Mouse (Mus musculus) midbrain, embryonic 12.5 days (tissue): ENCODE data around the gene Gdf11. TPM values are rescaled to one million over a fixed set of nuclear protein-coding genes. Genes with fewer than 3 reads are reported as not detected.
A peak's percentile ranks its signal among the peaks of the same experiment; 100 is the strongest.

ENCODE experiments used
- ATAC-seq: fragments of 200-750 bp; cut with Nextera tagmentation; 2 replicates; pipeline ENCODE4 v1.8.0; 2017; ENCODE audit warnings: low read depth, moderate TSS enrichment, moderate library complexity; ENCODE audit not compliant: low FRiP score
- H3K27ac ChIP-seq: fragments of 300-500 bp; sonication (generic); replicated peaks from 2 replicates; pipeline ENCODE4 v1.5.1; 2016; ENCODE audit warnings: mild to moderate bottlenecking
- H3K27me3 ChIP-seq: fragments of 300-500 bp; sonication (generic); 2 replicates; pipeline ENCODE4 v1.6.1; 2016; ENCODE audit warnings: mild to moderate bottlenecking
- H3K36me3 ChIP-seq: fragments of 300-500 bp; sonication (generic); 2 replicates; pipeline ENCODE4 v1.6.1; 2016
- H3K4me1 ChIP-seq: fragments of 300-500 bp; sonication (generic); 2 replicates; pipeline ENCODE4 v1.6.1; 2016
- H3K4me2 ChIP-seq: fragments of 300-500 bp; sonication (generic); replicated peaks from 2 replicates; pipeline ENCODE4 v1.6.1; 2016; ENCODE audit warnings: mild to moderate bottlenecking, moderate library complexity
- H3K4me3 ChIP-seq: fragments of 300-500 bp; sonication (generic); 2 replicates; pipeline ENCODE4 v1.5.1; 2016; ENCODE audit warnings: mild to moderate bottlenecking
- H3K9ac ChIP-seq: fragments of 300-500 bp; sonication (generic); replicated peaks from 2 replicates; pipeline ENCODE4 v1.6.1; 2016; ENCODE audit warnings: mild to moderate bottlenecking, moderate library complexity
- H3K9me3 ChIP-seq: fragments of 300-500 bp; sonication (generic); 2 replicates; pipeline ENCODE4 v1.6.1; 2016; ENCODE audit warnings: mild to moderate bottlenecking
- WGBS: fragments of 180-500 bp; shearing (Covaris S2); methylation state at CpG from one replicate; pipeline ENCODE4 v1.1.7; 2016; 5-methylcytosine and 5-hydroxymethylcytosine counted together
- polyA plus RNA-seq: library from polyadenylated mRNA; unstranded; fragments of >200 nt; fragmentation: Nextera tagmentation; extraction: Ambion mirVana; gene quantifications from 2 replicates; pipeline ENCODE4 v1.2.1, GENCODE M21; 2016

Gene Gdf11
- polyA plus RNA-seq, 1 experiment from 2014 or later, result 10.8 TPM

DNA sequence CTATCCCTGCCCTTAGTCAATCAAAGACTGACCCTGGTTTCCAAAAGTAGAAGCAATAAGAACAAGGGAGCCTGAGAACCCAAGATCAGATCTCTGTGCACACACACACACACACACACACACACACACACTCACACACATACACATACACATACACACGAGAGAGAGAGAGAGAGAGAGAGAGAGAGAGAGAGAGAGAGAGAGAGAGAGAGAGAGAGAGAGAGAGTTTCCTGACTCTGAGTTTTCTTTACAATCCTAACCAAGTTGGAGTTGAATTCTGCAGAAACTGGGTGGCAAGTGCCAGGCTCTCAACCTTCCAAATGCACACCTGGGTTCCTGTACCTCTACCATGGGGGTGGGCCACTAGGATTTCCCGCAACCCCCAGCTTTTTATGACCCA, 1.7 kb downstream of the Gdf11 start:
- Histone ChIP-seq H3K4me3 (peak overlapping the region; percentile 82), H3K4me2 (peak overlapping the region; percentile 93), H3K27ac (peak overlapping the region; percentile 91), H3K4me1 (peaks cover 41% of the 10 kb centered on the region), H3K36me3 (peaks cover 31% of the 10 kb centered on the region), H3K9me3 (no peaks in the 10 kb centered on the region), H3K27me3 (peaks cover 13% of the 10 kb centered on the region), H3K9ac (peak overlapping the region; percentile 79)
- ATAC-seq, result no peak
- 11% methylated on average over 1 of the region's 2 CpGs for WGBS

DNA sequence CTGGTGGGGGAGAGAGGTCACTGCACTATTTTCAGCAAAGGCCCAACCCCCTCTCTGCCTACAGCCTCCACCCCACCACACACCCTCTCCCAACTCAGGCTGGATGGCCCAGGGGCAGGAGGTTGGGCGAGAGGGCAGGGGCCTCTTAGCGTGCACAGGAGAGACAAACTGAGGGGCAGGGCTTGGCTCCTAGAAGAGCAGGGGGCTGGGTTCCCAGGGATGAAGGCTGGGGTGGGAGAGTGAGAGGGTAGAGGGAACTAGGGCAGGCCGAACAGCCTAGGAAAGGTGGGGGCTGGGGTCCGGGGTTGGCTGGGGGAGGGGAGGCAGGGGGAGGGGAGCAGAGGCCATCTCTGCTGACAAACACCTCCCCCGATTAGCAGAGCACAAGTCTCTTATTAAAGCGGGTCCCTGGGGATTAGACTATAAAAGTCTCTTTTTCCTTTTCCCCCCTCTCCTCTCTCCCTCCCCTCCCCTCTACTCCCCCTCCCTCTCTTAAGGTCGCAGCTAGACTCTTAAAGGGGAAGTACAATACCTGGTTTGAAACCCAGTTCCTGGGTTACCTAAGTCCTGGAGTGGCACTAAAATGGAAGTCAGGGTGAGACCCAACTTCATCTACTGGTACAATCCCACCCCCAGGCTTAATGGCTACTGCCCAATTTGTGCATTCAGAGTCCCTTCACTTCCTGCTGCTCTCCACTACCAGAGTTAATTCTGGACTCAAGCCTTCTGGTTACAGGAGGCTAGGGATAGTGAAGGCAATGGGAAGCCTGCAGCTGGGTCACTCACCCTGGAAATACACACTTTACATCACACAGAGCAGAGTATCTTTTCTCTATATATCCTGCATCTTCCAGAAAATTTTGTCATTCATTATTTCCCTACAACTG, 2.3 kb downstream of the Gdf11 start:
- Histone ChIP-seq H3K9ac (peak overlapping the region; percentile 79), H3K4me1 (peaks cover 41% of the 10 kb centered on the region), H3K4me3 (peak overlapping the region; percentile 82), H3K36me3 (peaks cover 36% of the 10 kb centered on the region), H3K4me2 (peak overlapping the region; percentile 93), H3K27ac (peak overlapping the region; percentile 91), H3K9me3 (no peaks in the 10 kb centered on the region), H3K27me3 (peaks cover 8% of the 10 kb centered on the region; the same call in 1 of the 2 replicates)
- WGBS, result 0% methylated on average over 6 of the region's 7 CpGs
- ATAC-seq, result peak; percentile 61

DNA sequence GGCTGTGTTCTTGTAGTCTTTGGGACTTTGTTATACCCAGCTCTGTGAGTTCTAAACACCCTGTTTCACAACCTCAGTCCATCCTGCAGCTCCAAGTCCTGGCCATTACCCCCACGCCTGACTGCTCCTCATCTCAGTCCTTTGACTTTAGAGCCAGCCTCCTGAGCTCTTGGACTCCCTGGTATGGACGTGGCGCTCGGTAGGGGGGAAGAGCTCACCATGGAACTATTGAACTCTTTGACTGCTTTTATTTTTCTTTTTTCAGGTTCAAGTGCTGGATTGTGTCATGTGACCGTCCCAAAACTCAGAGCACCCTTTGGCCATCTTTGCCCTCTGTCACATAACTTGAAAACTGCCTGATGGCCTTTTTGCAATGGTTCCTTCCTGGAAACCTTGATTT, 9.5 kb downstream of the Gdf11 start:
- no peak overlapping the region for H3K4me2 ChIP-seq
- H3K9me3 ChIP-seq, result no peaks in the 10 kb centered on the region
- no peak overlapping the region for H3K27ac ChIP-seq
- H3K4me1 ChIP-seq, result peaks cover 3% of the 10 kb centered on the region; the same call in 1 of the 2 replicates
- no peaks in the 10 kb centered on the region for H3K27me3 ChIP-seq
- WGBS, result 83% methylated on average over 5 of the region's 5 CpGs
- H3K9ac ChIP-seq, result no peak overlapping the region
- peaks cover 49% of the 10 kb centered on the region for H3K36me3 ChIP-seq
- no peak overlapping the region for H3K4me3 ChIP-seq
- ATAC-seq, result no peak

DNA sequence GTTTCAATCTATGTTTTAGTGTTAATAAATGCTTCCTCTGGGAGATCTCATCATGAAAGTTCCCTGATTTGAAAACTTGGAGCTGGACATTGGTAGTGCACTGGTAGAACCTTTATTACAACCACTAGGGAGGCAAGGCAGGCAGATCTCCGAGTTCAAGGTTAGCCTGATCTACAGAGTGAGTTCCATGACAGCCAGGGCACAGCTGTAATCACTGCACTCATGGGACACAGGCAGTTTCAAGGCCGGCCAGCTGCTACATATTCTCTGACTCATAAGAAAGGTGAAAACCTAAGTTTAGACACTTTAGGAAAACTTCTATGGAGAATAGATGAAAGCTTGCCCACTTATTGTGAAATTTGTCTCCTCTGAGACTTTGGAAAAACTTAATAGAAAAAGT, 12.7 kb downstream of the Gdf11 start:
- no peak overlapping the region for H3K4me3 ChIP-seq
- no peak for ATAC-seq
- H3K27ac ChIP-seq, result no peak overlapping the region
- H3K9ac ChIP-seq, result no peak overlapping the region
- H3K4me2 ChIP-seq, result no peak overlapping the region
- H3K36me3 ChIP-seq, result peaks cover 45% of the 10 kb centered on the region
- H3K4me1 ChIP-seq, result no peaks in the 10 kb centered on the region
- no peaks in the 10 kb centered on the region for H3K27me3 ChIP-seq
- WGBS, result 90% methylated on average over 2 of the region's 2 CpGs
- H3K9me3 ChIP-seq, result no peaks in the 10 kb centered on the region

DNA sequence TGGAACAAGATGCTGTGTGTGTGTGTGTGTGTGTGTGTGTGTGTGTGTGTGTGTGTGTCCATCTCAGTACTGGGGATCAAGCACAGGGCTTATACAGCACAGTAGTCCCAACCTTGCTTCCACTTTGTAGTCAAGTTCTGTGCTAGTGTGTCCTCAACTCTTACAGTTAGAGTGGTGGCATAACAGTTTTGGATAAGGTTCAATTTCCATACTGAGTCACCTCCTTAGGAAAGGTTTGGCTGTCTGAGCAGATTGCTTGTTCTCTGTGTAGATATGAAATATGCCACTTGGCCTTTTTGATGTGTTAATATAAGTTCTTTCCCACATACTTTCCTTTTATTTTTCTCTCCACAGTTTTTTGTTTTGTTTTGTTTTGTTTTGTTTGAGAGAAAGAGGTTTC, 13.2 kb downstream of the Gdf11 start:
- H3K9ac ChIP-seq, result no peak overlapping the region
- no peak overlapping the region for H3K4me2 ChIP-seq
- no peaks in the 10 kb centered on the region for H3K27me3 ChIP-seq
- H3K36me3 ChIP-seq, result peaks cover 45% of the 10 kb centered on the region
- no peaks in the 10 kb centered on the region for H3K4me1 ChIP-seq
- H3K9me3 ChIP-seq, result no peaks in the 10 kb centered on the region
- no peak; the same call in 1 of the 2 replicates for ATAC-seq
- no peak overlapping the region for H3K4me3 ChIP-seq
- no peak overlapping the region for H3K27ac ChIP-seq

DNA sequence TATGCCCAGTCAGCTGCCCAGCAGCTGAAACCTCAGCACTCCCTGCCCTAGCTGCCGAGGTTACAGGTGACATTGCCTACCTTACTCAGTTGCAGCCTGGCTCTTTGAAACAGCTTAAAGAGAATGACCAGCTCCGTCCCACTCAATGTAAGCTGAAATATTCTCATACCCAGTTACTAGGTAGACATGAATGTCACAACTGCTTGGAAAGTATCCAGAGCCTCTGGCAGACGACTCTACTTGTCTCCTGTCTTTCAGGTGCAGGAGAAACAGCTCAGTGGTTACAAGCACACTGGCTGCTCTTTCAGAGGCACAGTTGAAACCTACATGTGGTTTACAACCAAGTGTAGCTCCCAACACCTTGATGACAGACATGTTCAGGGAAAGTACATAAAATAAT, 21.2 kb downstream of the Gdf11 start:
- Histone ChIP-seq H3K9me3 (no peaks in the 10 kb centered on the region), H3K4me2 (no peak overlapping the region), H3K27me3 (no peaks in the 10 kb centered on the region), H3K9ac (no peak overlapping the region), H3K4me3 (no peak overlapping the region), H3K36me3 (peaks cover 55% of the 10 kb centered on the region), H3K27ac (no peak overlapping the region), H3K4me1 (no peaks in the 10 kb centered on the region)
- 90% methylated on average over 3 of the region's 3 CpGs for WGBS
- ATAC-seq, result no peak

DNA sequence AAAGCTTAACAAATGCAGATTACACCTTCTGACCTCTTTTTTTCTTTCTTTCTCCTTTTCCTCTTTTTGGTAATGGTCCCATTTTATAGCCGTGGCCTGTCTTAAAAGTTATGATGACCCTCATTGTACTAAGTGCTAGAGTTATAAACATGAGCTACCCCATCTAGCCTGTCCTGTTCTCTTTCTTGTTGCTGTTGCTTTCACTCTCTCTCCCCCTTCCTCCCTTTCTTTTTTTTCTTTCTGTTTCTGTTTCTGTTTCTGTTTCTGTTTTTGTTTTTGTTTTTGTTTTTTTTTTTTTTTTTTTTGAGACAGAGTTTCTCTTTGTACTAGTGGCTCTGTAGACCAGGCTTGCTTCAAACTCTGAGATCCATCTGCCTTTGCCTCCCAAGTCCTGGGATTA, 25.0 kb downstream of the Gdf11 start:
- H3K9ac ChIP-seq, result no peak overlapping the region
- H3K4me1 ChIP-seq, result no peaks in the 10 kb centered on the region
- no peak for ATAC-seq
- WGBS, result 93% methylated on average over 1 of the region's 1 CpGs
- no peak overlapping the region for H3K4me3 ChIP-seq
- H3K27ac ChIP-seq, result no peak overlapping the region
- no peaks in the 10 kb centered on the region for H3K9me3 ChIP-seq
- peaks cover 29% of the 10 kb centered on the region for H3K36me3 ChIP-seq
- no peaks in the 10 kb centered on the region for H3K27me3 ChIP-seq
- no peak overlapping the region for H3K4me2 ChIP-seq

DNA sequence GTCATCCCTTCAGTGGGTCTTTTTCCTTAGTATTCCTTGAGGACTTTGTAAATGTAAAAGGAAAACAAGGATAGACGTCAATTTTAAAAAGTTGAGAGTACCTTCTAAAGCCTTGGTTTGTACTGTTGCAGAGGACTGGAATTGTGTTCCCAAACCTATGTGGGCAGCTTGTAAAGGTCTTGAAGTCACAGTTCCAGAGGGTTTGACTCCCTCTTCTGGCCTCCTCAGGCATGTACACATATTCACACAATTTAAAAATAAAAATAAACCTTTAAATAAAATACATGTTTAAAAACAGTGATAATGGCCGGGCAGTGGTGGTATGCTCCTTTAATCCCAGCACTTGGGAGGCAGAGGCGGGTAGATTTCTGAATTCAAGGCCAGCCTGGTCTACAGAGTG, 25.5 kb downstream of the Gdf11 start:
- H3K4me2 ChIP-seq, result no peak overlapping the region
- H3K4me3 ChIP-seq, result no peak overlapping the region
- no peaks in the 10 kb centered on the region for H3K27me3 ChIP-seq
- no peaks in the 10 kb centered on the region for H3K4me1 ChIP-seq
- ATAC-seq, result no peak
- H3K27ac ChIP-seq, result no peak overlapping the region
- H3K9ac ChIP-seq, result no peak overlapping the region
- H3K9me3 ChIP-seq, result no peaks in the 10 kb centered on the region
- WGBS, result 89% methylated on average over 3 of the region's 3 CpGs
- H3K36me3 ChIP-seq, result peaks cover 29% of the 10 kb centered on the region

DNA sequence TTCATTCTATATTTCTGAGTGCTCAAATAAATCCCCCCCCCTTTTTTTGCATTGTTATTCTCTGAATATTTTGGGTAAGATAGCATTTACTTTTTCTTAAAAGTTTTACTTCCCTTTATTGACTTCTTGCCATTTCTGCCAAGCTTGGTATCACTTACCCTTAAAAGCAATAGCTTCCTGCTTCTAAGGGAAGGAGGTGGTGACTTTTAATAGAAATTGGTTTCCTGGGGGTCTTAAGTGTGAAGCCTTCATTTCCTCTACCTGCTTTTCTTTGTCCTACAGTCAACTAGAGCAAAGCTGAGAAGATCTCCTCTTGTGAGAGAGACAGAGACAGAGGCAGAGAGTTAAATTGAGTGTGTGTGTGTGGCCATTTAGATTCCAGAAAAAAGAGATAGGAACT, 30.3 kb downstream of the Gdf11 start:
- Histone ChIP-seq H3K9me3 (no peaks in the 10 kb centered on the region), H3K36me3 (peaks cover 36% of the 10 kb centered on the region; the same call in 1 of the 2 replicates), H3K4me1 (no peaks in the 10 kb centered on the region), H3K4me2 (no peak overlapping the region), H3K9ac (no peak overlapping the region), H3K27ac (no peak overlapping the region), H3K27me3 (no peaks in the 10 kb centered on the region), H3K4me3 (no peak overlapping the region)
- ATAC-seq, result no peak

DNA sequence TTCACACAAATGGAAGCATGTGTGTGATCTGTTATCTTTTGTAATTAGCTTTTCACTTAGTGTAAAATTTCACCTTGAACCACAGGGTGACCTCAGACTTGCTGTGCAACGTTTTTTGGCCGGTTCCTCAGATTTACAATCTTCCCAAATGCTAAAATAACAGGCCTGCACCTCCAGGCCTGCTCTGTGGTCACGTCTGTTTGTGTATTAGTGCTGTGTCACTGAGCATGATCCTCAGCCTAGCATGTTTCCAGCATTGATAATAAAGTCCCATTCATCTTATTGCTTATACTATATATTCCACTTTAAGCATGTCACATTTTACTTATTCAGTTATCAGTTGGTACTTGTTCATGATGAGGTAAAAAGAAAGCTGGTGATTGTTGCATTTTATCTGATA, 41.2 kb downstream of the Gdf11 start:
- Histone ChIP-seq H3K36me3 (peaks cover 42% of the 10 kb centered on the region), H3K27me3 (no peaks in the 10 kb centered on the region), H3K4me2 (no peak overlapping the region), H3K4me3 (no peak overlapping the region), H3K27ac (no peak overlapping the region), H3K9ac (no peak overlapping the region), H3K4me1 (no peaks in the 10 kb centered on the region), H3K9me3 (no peaks in the 10 kb centered on the region)
- ATAC-seq, result no peak
- 62% methylated on average over 3 of the region's 3 CpGs for WGBS

DNA sequence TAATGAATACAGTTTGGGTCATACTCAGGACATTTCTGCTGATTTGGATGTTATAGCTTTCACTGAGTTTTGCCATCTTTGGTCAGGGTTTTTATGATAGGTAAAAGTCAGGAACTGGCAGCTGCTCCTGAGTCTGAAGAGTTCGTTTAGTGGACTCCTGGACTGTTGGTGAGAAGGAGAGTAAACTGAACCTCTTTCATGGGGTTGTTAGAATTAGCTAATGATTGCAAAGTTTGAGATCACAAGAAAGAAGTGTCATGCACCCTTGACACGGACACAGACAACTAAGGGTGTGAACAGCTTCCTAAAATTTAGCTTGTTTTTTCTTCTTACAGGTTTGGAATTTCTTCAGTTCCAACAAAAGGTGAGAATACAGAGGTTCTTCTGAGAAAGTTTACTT, 43.1 kb downstream of the Gdf11 start:
- Histone ChIP-seq H3K4me1 (no peaks in the 10 kb centered on the region), H3K9me3 (no peaks in the 10 kb centered on the region), H3K4me3 (no peak overlapping the region), H3K36me3 (peaks cover 38% of the 10 kb centered on the region), H3K27me3 (no peaks in the 10 kb centered on the region), H3K4me2 (no peak overlapping the region), H3K27ac (no peak overlapping the region), H3K9ac (no peak overlapping the region)
- no peak for ATAC-seq
- 80% methylated on average over 2 of the region's 2 CpGs for WGBS

DNA sequence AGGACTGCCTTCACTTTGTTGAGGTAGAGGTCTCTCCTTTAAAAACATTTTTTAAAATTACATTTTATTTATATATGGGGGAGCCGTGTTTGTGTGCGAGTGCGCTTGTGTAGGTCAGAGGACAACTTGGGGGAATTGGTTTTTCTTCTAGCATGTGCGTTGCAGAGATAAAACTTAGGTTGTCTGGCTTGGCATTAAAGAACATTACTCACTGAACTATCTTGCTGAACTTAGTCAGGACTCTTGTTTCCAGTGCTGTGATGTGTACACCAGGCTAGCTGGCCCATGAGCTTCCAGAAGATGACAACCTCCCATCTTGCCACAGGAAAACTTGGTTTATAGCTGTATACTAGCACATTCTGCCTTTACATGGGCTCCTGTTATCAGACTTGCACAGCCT, 44.9 kb downstream of the Gdf11 start:
- H3K9ac ChIP-seq, result no peak overlapping the region
- no peak for ATAC-seq
- H3K27ac ChIP-seq, result no peak overlapping the region
- H3K9me3 ChIP-seq, result no peaks in the 10 kb centered on the region
- no peaks in the 10 kb centered on the region for H3K27me3 ChIP-seq
- 98% methylated on average over 4 of the region's 4 CpGs for WGBS
- no peak overlapping the region for H3K4me2 ChIP-seq
- no peaks in the 10 kb centered on the region for H3K4me1 ChIP-seq
- peaks cover 42% of the 10 kb centered on the region for H3K36me3 ChIP-seq
- no peak overlapping the region for H3K4me3 ChIP-seq

DNA sequence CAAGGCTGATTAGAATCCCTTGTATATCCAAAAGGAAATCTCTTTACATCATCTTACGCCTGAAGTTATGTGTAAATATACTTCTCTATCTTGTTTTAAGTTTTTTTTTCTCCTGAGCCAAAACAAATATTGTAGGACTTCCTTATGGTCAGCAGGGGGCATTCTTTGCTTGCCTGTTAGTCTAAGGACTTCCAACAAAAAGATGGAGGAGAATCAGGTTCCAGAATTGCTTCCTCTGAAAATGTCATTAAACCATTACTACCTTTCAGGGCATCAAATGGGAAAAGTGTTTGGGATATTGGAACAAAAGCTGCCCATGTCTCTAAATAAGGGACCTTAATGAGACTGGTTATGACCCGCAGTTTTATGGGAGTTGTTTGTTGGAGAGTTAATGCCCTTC, 46.0 kb downstream of the Gdf11 start:
- Histone ChIP-seq H3K4me3 (no peak overlapping the region), H3K4me2 (no peak overlapping the region), H3K4me1 (no peaks in the 10 kb centered on the region), H3K27me3 (no peaks in the 10 kb centered on the region), H3K9me3 (no peaks in the 10 kb centered on the region), H3K27ac (no peak overlapping the region), H3K36me3 (peaks cover 52% of the 10 kb centered on the region), H3K9ac (no peak overlapping the region)
- 76% methylated on average over 2 of the region's 2 CpGs for WGBS
- no peak for ATAC-seq
